Mouse (Mus musculus) small intestine, adult 2 months (tissue): ENCODE measurements around the gene Nhlrc2. TPM values are rescaled to one million over a fixed set of nuclear protein-coding genes. Genes with fewer than 3 reads are reported as not detected.
"Not testable (repeated sequence)": the region's sequence is repeated elsewhere in the genome, so short reads cannot be mapped to it uniquely, and the experiment has no call there.

Experiments used
- H3K27ac ChIP-seq: fragments of 200-500 bp; 2 replicates; pipeline ENCODE4 v1.5.1; 2012; ENCODE audit warnings: low read depth, low read length, control low read depth, inconsistent platforms; ENCODE audit not compliant: insufficient read depth
- H3K27me3 ChIP-seq: fragments of 200-500 bp; 2 replicates; pipeline ENCODE4 v1.6.1; 2012; ENCODE audit warnings: mild to moderate bottlenecking, moderate library complexity, low read length, inconsistent platforms; ENCODE audit not compliant: control insufficient read depth, insufficient read depth
- H3K36me3 ChIP-seq: fragments of 200-500 bp; 2 replicates; pipeline ENCODE4 v1.6.1; 2012; ENCODE audit warnings: mild to moderate bottlenecking, low read length, control low read depth, inconsistent platforms; ENCODE audit not compliant: control insufficient read depth, insufficient read depth
- H3K4me1 ChIP-seq: fragments of 200-500 bp; 2 replicates; pipeline ENCODE4 v1.6.1; 2012; ENCODE audit warnings: low read length, inconsistent platforms, mixed read lengths; ENCODE audit not compliant: control insufficient read depth, insufficient read depth, insufficient read length
- H3K4me3 ChIP-seq: fragments of 200-500 bp; 2 replicates; pipeline ENCODE4 v1.5.1; 2012; ENCODE audit warnings: low read depth, mild to moderate bottlenecking, control low read depth, inconsistent platforms, low read length, moderate library complexity
- CTCF ChIP-seq: fragments of 200-500 bp; IDR thresholded peaks from 2 replicates; pipeline ENCODE4 v1.5.1; 2012; ENCODE audit warnings: low read depth, mild to moderate bottlenecking, control low read depth, inconsistent platforms, low read length, moderate library complexity, mixed read lengths; ENCODE audit not compliant: insufficient replicate concordance, insufficient read length; ENCODE audit errors: extremely low read depth
- POLR2A ChIP-seq: fragments of 200-500 bp; IDR thresholded peaks from 2 replicates; pipeline ENCODE4 v1.6.1; 2012; ENCODE audit warnings: low read depth, mild to moderate bottlenecking, control low read depth, inconsistent platforms, low read length, moderate library complexity
- WGBS: fragments of 180-500 bp; shearing (Covaris S2); methylation state at CpG from one replicate; pipeline ENCODE4 v1.1.7; 2018; 5-methylcytosine and 5-hydroxymethylcytosine counted together
- polyA plus RNA-seq: library from polyadenylated mRNA; depleted of rRNA; stranded (reverse); fragments of >200 nt; gene quantifications from 2 replicates; pipeline ENCODE4 v1.2.3, GENCODE M21; 2012; rRNA removed

Nhlrc2 gene
- polyA plus RNA-seq, result 3.4 and 8.0 TPM in 2 replicates

DNA sequence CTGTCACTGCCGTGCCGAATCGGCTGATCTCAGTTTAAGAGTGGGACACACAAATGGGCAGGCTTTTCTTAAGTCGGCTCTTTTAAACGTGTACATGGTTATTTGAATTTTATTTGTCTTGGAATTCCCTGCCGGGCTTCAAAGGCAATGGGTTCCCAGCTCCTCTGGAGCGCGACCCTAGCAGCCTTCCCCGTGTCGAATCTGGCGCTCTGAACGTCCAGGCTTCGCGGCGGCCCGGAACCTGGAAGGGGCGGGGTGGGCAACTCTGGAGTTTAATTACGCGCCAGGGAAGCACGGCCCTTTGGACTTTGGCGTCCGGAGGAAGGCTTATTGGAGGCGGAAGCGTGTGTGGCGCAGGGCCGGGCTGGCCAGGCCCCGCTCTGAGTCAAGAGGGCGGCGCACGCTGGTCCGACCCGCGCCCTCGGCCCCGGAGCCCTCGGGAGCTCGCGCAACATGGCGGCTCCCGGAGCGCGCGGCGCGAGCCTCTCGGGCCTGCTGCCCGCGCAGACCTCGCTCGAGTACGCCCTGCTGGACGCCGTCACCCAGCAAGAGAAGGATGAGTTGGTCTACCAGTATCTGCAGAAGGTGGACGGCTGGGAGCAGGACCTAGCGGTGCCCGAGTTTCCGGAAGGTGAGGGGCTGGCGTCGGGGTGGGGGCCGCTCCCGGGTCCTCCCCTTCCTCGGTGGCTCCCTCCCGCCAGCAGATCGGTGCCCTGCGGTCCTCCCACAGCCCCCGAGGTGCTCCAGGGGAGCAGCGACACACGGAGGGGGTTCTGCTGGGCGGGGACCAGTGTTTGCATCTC, at the start of gene Nhlrc2:
Gene Nhlrc2, plus strand, starts transcription at position 32 of the 803 bp plus-strand sequence.
- TF ChIP-seq POLR2A, result peak; percentile 75
- TF ChIP-seq CTCF, result no peak
- Histone ChIP-seq H3K36me3 (peaks cover 25% of the 10 kb centered on the region), H3K4me1 (peaks cover 2% of the 10 kb centered on the region; the same call in 1 of the 2 replicates), H3K27me3 (no peaks in the 10 kb centered on the region), H3K4me3 (peak within 1 kb of the TSS; percentile 90), H3K27ac (peak within 1 kb of the TSS; percentile 96)
- under 1% methylated on average over 69 of the region's 69 CpGs for WGBS

DNA sequence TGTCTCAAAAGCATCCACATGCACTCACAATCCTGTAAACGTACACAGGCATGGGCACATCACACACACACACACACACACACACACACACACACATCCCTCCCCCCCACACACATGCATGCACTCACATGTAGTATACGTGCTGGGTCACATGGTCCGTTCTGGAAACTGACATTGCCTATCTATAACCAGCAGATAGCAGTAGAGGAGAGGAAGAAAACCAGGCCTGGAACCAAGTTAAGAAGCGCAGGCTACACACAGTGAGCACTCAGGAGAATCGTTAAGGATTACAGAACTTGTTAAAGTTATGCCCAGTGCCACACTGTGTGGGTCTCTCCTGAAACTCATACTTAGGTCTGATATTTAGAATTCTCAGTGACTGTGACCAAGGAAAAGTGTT, 45.0 kb upstream of the Nhlrc2 start:
- not testable (repeated sequence) for H3K27ac ChIP-seq, H3K36me3 ChIP-seq, H3K4me1 ChIP-seq, H3K4me3 ChIP-seq, H3K27me3 ChIP-seq
- WGBS, result no CpG with 5 or more reads among the region's 5 CpGs

GRCm38 (mm10) chr19:56503525-56503924, 44.5 kb upstream of the Nhlrc2 start:
- no CpG with 5 or more reads among the region's 5 CpGs for WGBS
- not testable (repeated sequence) for H3K36me3 ChIP-seq, H3K27me3 ChIP-seq, H3K4me1 ChIP-seq, H3K4me3 ChIP-seq, H3K27ac ChIP-seq

DNA sequence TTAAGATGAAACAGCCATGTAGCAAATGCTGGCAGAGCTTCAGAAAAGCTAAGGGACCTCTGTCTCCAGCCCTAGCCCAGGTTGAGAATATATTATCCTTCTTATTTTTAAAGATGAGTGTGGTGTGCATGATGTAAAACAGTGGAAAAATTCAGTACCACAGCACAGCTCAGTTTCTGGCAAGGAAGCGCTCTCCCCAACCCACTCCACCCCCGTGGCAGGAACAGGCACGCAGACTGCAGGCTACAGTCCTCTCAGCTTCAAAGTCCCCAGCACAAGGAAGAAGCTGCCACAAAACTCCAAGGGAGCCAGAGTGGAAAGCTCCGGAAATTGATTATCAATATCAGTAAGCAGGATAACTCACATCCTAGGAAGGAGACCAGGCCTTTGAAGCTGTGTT, 36.9 kb upstream of the Nhlrc2 start:
- WGBS, result no CpG with 5 or more reads among the region's 4 CpGs
- not testable (repeated sequence) for H3K36me3 ChIP-seq, H3K4me1 ChIP-seq, H3K27me3 ChIP-seq, H3K4me3 ChIP-seq, H3K27ac ChIP-seq

GRCm38 (mm10) chr19:56513527-56513926, 34.5 kb upstream of the Nhlrc2 start:
- no CpG with 5 or more reads among the region's 2 CpGs for WGBS
- H3K4me3 ChIP-seq, H3K27ac ChIP-seq, H3K4me1 ChIP-seq, H3K36me3 ChIP-seq, H3K27me3 ChIP-seq: not testable (repeated sequence)

- H3K4me3 ChIP-seq, H3K36me3 ChIP-seq, H3K4me1 ChIP-seq, H3K27ac ChIP-seq, H3K27me3 ChIP-seq: not testable (repeated sequence)
- WGBS, result no CpG with 5 or more reads among the region's 7 CpGs
These were observed 28.7 kb upstream of the Nhlrc2 start for GRCm38 (mm10) chr19:56519408-56519807.

DNA sequence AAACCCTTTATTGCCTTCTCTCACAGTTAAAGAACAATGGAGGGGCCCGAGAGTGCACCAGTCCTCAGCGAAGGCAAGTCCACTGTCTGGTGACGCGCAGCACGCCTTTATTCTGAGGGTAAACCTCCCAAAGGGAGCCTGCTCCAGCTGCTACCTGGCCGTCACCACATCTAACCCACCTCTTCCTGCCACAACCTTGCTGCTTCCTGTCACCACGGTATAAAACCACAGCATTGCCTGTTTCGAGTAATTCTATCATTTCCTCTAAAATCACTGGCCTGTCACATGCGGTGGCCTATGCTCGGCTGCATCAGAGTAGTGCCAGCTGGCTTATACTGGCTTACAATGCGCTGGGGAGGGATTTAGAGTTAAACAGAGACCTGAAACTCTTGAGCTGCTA, 17.5 kb upstream of the Nhlrc2 start:
- not testable (repeated sequence) for H3K27me3 ChIP-seq, H3K4me1 ChIP-seq, H3K36me3 ChIP-seq, H3K27ac ChIP-seq, H3K4me3 ChIP-seq
- WGBS, result no CpG with 5 or more reads among the region's 11 CpGs

GRCm38 (mm10) chr19:56531251-56531650, 16.8 kb upstream of the Nhlrc2 start:
- 79% methylated on average over 12 of the region's 12 CpGs for WGBS
- H3K36me3 ChIP-seq, result peaks cover 5% of the 10 kb centered on the region; the same call in 1 of the 2 replicates
- no peaks in the 10 kb centered on the region for H3K27me3 ChIP-seq
- H3K4me1 ChIP-seq, result no peaks in the 10 kb centered on the region
- H3K4me3 ChIP-seq, result no peak overlapping the region
- no peak overlapping the region for H3K27ac ChIP-seq
- TF ChIP-seq CTCF (no peak), POLR2A (no peak)
